Mouse (Mus musculus): ENCODE data around the gene Mtmr3. TPM values are rescaled to one million over a fixed set of nuclear protein-coding genes. Genes with fewer than 3 reads are reported as not detected.

The Mtmr3 gene
- total and polyA plus RNA-seq, 3 experiments, result 29.1 to 31.9 TPM; not detected in 1

DNA sequence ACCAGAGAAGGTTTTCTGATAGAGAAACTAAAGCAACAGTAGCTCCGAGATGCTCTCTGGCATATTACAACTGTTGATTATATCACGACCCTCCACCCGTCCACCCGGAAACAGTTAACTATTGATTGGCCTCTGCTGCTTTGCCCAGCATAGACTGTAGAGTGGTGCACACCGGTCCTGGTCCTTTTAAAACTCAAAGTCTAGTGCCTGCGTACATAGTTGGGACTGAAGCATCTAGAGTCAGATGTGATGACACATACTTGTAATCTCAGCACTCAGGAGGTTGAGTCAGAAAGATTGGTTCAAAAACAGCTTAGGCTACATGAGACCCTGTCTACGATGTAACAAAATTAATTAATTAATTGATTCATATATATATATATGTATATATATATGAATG, 43.6 kb upstream of the Mtmr3 start:
- no peak for DNase-seq (ENCODE audit: low read depth, low spot score)
- H3K27me3 ChIP-seq (ENCODE audit: control insufficient read depth in 1 of 2, insufficient read depth in 2 of 2, low read length in 2 of 2), result no peaks in the 10 kb centered on the region
- H3K9me3 ChIP-seq (replicated peaks; ENCODE audit: insufficient read depth, low read length), result no peaks in the 10 kb centered on the region
- TF ChIP-seq MYB (IDR thresholded peaks at IDR 0.05; ENCODE audit: low read depth, low read length) (no peak), CHD1 (IDR thresholded peaks at IDR 0.05; ENCODE audit: low read depth, low read length) (no peak), CTCF (IDR thresholded peaks at IDR 0.05 in 2 of 3, conservative IDR thresholded peaks at IDR 0.05 in 1 of 3; ENCODE audit: control insufficient read depth in 1 of 3, insufficient read depth in 1 of 3, low read depth in 2 of 3, low read length in 3 of 3, poor library complexity in 1 of 3, severe bottlenecking in 1 of 3) (no peak), USF1 (IDR thresholded peaks at IDR 0.05; ENCODE audit: low read depth, low read length) (no peak), JUND (IDR thresholded peaks at IDR 0.05; ENCODE audit: low read depth, low read length) (no peak), EP300 (IDR thresholded peaks at IDR 0.05; ENCODE audit: low read depth in 1 of 2, low read length in 2 of 2) (no peak), MAZ (IDR thresholded peaks at IDR 0.05; ENCODE audit: low read depth, low read length) (no peak), ZC3H11A (IDR thresholded peaks at IDR 0.05; ENCODE audit: low read depth, low read length) (no peak), MAX (IDR thresholded peaks at IDR 0.05; ENCODE audit: low read length) (no peak), TAL1 (IDR thresholded peaks at IDR 0.05; ENCODE audit: low read length) (no peak), TCF12 (IDR thresholded peaks at IDR 0.05; ENCODE audit: low read depth, low read length) (no peak), UBTF (IDR thresholded peaks at IDR 0.05; ENCODE audit: borderline replicate concordance, insufficient read depth, low read depth, low read length) (no peak), SIN3A (IDR thresholded peaks at IDR 0.05; ENCODE audit: low read length) (no peak; the same call in 1 of the 2 replicates), ZNF384 (IDR thresholded peaks at IDR 0.05; ENCODE audit: low read depth, low read length) (no peak), ZKSCAN1 (IDR thresholded peaks at IDR 0.05; ENCODE audit: low read depth, low read length) (no peak), NRF1 (IDR thresholded peaks at IDR 0.05; ENCODE audit: insufficient read depth, low read depth, low read length, poor library complexity, severe bottlenecking) (no peak), RAD21 (IDR thresholded peaks at IDR 0.05; ENCODE audit: low read depth, low read length) (no peak), POLR2AphosphoS2 (IDR thresholded peaks at IDR 0.05; ENCODE audit: low read length) (no peak)
- H3K27ac ChIP-seq (ENCODE audit: control insufficient read depth, low read depth, low read length), result peak overlapping the region; percentile 74
- peaks cover 26% of the 10 kb centered on the region for H3K79me2 ChIP-seq (ENCODE audit: control insufficient read depth, insufficient read depth, low read length, poor library complexity)
- peaks cover 10 to 22% of the 10 kb centered on the region in 2 experiments for H3K4me1 ChIP-seq (ENCODE audit: control insufficient read depth in 1 of 2, insufficient read depth in 2 of 2, low read length in 2 of 2)
- H3K36me3 ChIP-seq (ENCODE audit: control insufficient read depth in 1 of 2, insufficient read depth in 2 of 2, low read length in 2 of 2), result peaks cover 2 to 15% of the 10 kb centered on the region in 2 experiments
- H3K4me3 ChIP-seq (ENCODE audit: control insufficient read depth in 1 of 2, insufficient read depth in 1 of 2, low read depth in 2 of 2, low read length in 2 of 2), result peak overlapping the region; percentile 92 to 93
- peak overlapping the region; percentile 83 for H3K9ac ChIP-seq (ENCODE audit: control insufficient read depth, low read depth, low read length, poor library complexity, severe bottlenecking)

GRCm38 (mm10) chr11:4637534-4638234, 43.0 kb upstream of the Mtmr3 start, which contains the start of gene Ascc2:
Ascc2 (plus strand) TSS chr11:4637747.
- peak; percentile 97 for DNase-seq (ENCODE audit: low read depth, low spot score)
- Histone ChIP-seq H3K9ac (ENCODE audit: control insufficient read depth, low read depth, low read length, poor library complexity, severe bottlenecking) (peak within 1 kb of the TSS; percentile 83), H3K9me3 (replicated peaks; ENCODE audit: insufficient read depth, low read length) (no peaks in the 10 kb centered on the region), H3K79me2 (ENCODE audit: control insufficient read depth, insufficient read depth, low read length, poor library complexity) (peaks cover 26% of the 10 kb centered on the region), H3K27me3 (ENCODE audit: control insufficient read depth in 1 of 2, insufficient read depth in 2 of 2, low read length in 2 of 2) (no peaks in the 10 kb centered on the region; a peak in 1 of 4 replicates), H3K27ac (ENCODE audit: control insufficient read depth, low read depth, low read length) (peak within 1 kb of the TSS; percentile 74), H3K36me3 (ENCODE audit: control insufficient read depth in 1 of 2, insufficient read depth in 2 of 2, low read length in 2 of 2) (peaks cover 2 to 15% of the 10 kb centered on the region in 2 experiments), H3K4me3 (ENCODE audit: control insufficient read depth in 1 of 2, insufficient read depth in 1 of 2, low read depth in 2 of 2, low read length in 2 of 2) (peak within 1 kb of the TSS; percentile 92 to 93), H3K4me1 (ENCODE audit: control insufficient read depth in 1 of 2, insufficient read depth in 2 of 2, low read length in 2 of 2) (peaks cover 10 to 22% of the 10 kb centered on the region in 2 experiments)
- TF ChIP-seq KAT2A (conservative IDR thresholded peaks at IDR 0.05; ENCODE audit: low read depth, low read length) (peak; percentile 63; the same call in 1 of the 2 replicates), NRF1 (IDR thresholded peaks at IDR 0.05; ENCODE audit: insufficient read depth, low read depth, low read length, poor library complexity, severe bottlenecking) (0 out of 2 replicates have a peak, but pooled peaks have one; percentile 28), ZKSCAN1 (IDR thresholded peaks at IDR 0.05; ENCODE audit: low read depth, low read length) (no peak), BHLHE40 (IDR thresholded peaks at IDR 0.05; ENCODE audit: borderline replicate concordance, low read depth, low read length) (no peak; the same call in 1 of the 2 replicates), MAX (IDR thresholded peaks at IDR 0.05; ENCODE audit: low read length) (peak; percentile 82), MEF2A (IDR thresholded peaks at IDR 0.05; ENCODE audit: extremely low read depth, insufficient replicate concordance, low read depth, low read length, poor library complexity, severe bottlenecking) (0 out of 2 replicates have a peak, but pooled peaks have one; percentile 28), SMC3 (IDR thresholded peaks at IDR 0.05; ENCODE audit: low read depth, low read length) (no peak), ELF1 (IDR thresholded peaks at IDR 0.05; ENCODE audit: low read depth, low read length) (peak; percentile 96), MYC (IDR thresholded peaks at IDR 0.05; ENCODE audit: low read depth, low read length) (peak; percentile 81; the same call in 1 of the 2 replicates), ETS1 (IDR thresholded peaks at IDR 0.05; ENCODE audit: low read depth, low read length) (peak; percentile 15; the same call in 1 of the 2 replicates), TCF12 (IDR thresholded peaks at IDR 0.05; ENCODE audit: low read depth, low read length) (peak; percentile 69), NELFE (IDR thresholded peaks at IDR 0.05; ENCODE audit: low read depth, low read length) (peak; percentile 87), ZMIZ1 (IDR thresholded peaks at IDR 0.05; ENCODE audit: low read depth, low read length) (peak; percentile 82), HCFC1 (IDR thresholded peaks at IDR 0.05; ENCODE audit: low read depth, low read length) (peak; percentile 89), POLR2AphosphoS2 (IDR thresholded peaks at IDR 0.05; ENCODE audit: low read length) (peak; percentile 90), CHD2 (IDR thresholded peaks at IDR 0.05; ENCODE audit: low read length) (peak; percentile 44), MAZ (IDR thresholded peaks at IDR 0.05; ENCODE audit: low read depth, low read length) (peak; percentile 86)

All from MEL (cell line).